In the genomic region with DNA sequence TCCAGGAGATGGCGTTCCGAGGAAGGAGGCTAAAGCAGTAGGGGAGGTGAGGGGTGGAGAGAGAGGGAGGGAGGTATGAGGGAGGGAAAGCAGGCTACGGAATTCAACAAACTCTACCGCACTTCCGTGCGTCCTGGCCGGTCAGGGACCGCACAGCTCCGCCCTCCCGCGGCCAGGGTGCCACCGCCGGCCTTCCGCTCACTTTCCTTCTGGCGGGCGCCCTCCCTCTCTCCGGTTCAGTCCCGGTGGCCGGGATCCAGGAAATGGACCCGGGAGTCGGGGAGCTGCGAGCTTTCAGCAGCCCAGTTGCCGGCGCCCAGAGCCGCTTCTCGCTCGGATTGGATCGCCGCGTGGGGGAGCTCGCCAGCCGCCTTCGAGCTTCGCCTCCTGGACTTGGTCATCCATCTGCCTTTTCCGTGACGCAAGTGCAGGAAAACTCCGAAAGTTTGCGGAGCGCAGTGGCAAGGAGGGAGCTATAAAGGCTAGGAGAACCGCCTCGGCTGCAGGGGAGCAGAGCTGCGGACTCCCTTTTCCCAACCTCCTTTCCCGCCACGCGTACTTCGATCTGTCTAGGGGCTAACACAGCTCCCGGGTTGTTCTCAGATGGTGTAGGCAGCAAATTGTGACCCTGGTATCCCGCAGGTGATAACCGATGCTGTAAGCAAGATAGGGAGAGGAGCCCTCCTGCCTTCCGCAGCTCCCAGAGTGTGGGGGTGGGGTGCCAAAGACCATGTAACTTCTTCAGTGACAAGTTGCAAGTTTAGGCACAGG, we compare ENCODE assay signal across 8 mouse cellular contexts. TPM values are rescaled to one million over a fixed set of nuclear protein-coding genes. Genes with fewer than 3 reads are reported as not detected.
A peak's percentile ranks its signal among the peaks of the same experiment; 100 is the strongest.
DNase-seq lines count a peak whose midpoint lies in the region; ATAC-seq and TF ChIP-seq lines count a peak whose summit lies in the region.

Gene Snx33 (minus strand): TSS at position 331 of the 771 bp plus-strand sequence.

- peak; percentile 82 for DNase-seq in ZHBTc4 (ENCODE audit: low read depth, low spot score)
- DNase-seq in gastrocnemius, adult 8-10 months (ENCODE audit: low spot score in 2 of 2), result peak; percentile 90 to 91
- DNase-seq in hindbrain, postnatal 0 days (ENCODE audit: low spot score), result peak; percentile 90
- peak; percentile 77 for DNase-seq in left cerebral cortex, adult 8-10 months (ENCODE audit: low spot score in 2 of 2)
- DNase-seq in right cerebral cortex, adult 18-20 months, result peak; percentile 87
- peak; percentile 94 for DNase-seq in urinary bladder, adult 2 months (ENCODE audit: low spot score)

- H3K27ac ChIP-seq in cortical plate, adult 2 months (ENCODE audit: insufficient read depth, low read length), result peak within 1 kb of the TSS; percentile 51
- H3K27ac ChIP-seq in hindbrain, postnatal 0 days, result peak within 1 kb of the TSS; percentile 82

- H3K9ac ChIP-seq in hindbrain, postnatal 0 days (replicated peaks; ENCODE audit: low read length), result peak within 1 kb of the TSS; percentile 52

- TF ChIP-seq CTCF in cortical plate, adult 2 months (IDR thresholded peaks at IDR 0.05; ENCODE audit: extremely low read depth, insufficient read depth, low read length), result peak; percentile 48
- peak; percentile 73 for TF ChIP-seq CTCF in hindbrain, postnatal 0 days (IDR thresholded peaks at IDR 0.05; ENCODE audit: low read depth)

- no peaks in the 10 kb centered on the region for H3K9me3 ChIP-seq in hindbrain, postnatal 0 days (ENCODE audit: low read length)

- H3K4me1 ChIP-seq in cortical plate, adult 2 months (ENCODE audit: control insufficient read depth, insufficient read depth, low read length), result no peaks in the 10 kb centered on the region
- H3K4me1 ChIP-seq in hindbrain, postnatal 0 days (ENCODE audit: insufficient read depth, low read length), result no peaks in the 10 kb centered on the region; the same call in none of the 2 replicates

- no peaks in the 10 kb centered on the region for H3K27me3 ChIP-seq in hindbrain, postnatal 0 days (ENCODE audit: insufficient read depth, low read length)

- H3K4me2 ChIP-seq in hindbrain, postnatal 0 days (ENCODE audit: low read depth, low read length), result peak within 1 kb of the TSS; percentile 85

- ATAC-seq in hindbrain, postnatal 0 days, result peak; percentile 78
- ATAC-seq in megakaryocyte, adult 5-6 weeks (ENCODE audit: poor library complexity, severe bottlenecking), result peak; percentile 85

- TF ChIP-seq POLR2A in cortical plate, adult 2 months (IDR thresholded peaks at IDR 0.05; ENCODE audit: extremely low read depth, insufficient read depth, low read length), result no peak

- H3K4me3 ChIP-seq in cortical plate, adult 2 months (ENCODE audit: insufficient read depth, low read length), result peak within 1 kb of the TSS; percentile 35
- peak within 1 kb of the TSS; percentile 59 for H3K4me3 ChIP-seq in hindbrain, postnatal 0 days (ENCODE audit: low read length)

- H3K36me3 ChIP-seq in hindbrain, postnatal 0 days (ENCODE audit: insufficient read depth, low read length), result no peaks in the 10 kb centered on the region

- WGBS in hindbrain, postnatal 0 days, result under 1% methylated on average over 49 of the region's 50 CpGs

RNA-seq across cellular contexts. Expression of gene Snx33, which starts in this region (rescaled TPM):
- polyA plus RNA-seq in cortical plate, adult 2 months (2012; rRNA removed), result 6.4 and 7.4 TPM in 2 replicates
- 1 to 10 TPM; 1.7 to 4.0 (median 3.1) TPM for total RNA-seq in gastrocnemius, adult 8-10 months (2022)
- total RNA-seq in hindbrain, postnatal 0 days (2014; rRNA removed), result 6.7 and 9.7 TPM in 2 replicates
- polyA plus RNA-seq in hindbrain, postnatal 0 days (2015; fragmentation: Nextera tagmentation; extraction: Ambion mirVana), result 2.3 and 2.4 TPM in 2 replicates
- total RNA-seq in left cerebral cortex, adult 8-10 months (2022), result 10 to 100 TPM in 1 of 4 experiments, 1 to 10 TPM in 3; 7.9 to 10.5 (median 8.9) TPM
- 3.6 and 4.0 TPM in 2 replicates for total RNA-seq in megakaryocyte, adult 5-6 weeks (2015)
- 2.2 and 3.1 TPM in 2 replicates for total RNA-seq in megakaryocyte, adult 5-6 weeks (2017)
- polyA plus RNA-seq in urinary bladder, adult 2 months (2012; rRNA removed), result 21.3 and 24.1 TPM in 2 replicates

Comparison
In these comparisons a context has a peak if more than half of its experiments do, and no peak if none do; other contexts are left out.
1. Peak in every context shown above with its lines: DNase-seq, ATAC-seq, H3K4me3 ChIP-seq and H3K27ac ChIP-seq.